In the genomic region with DNA sequence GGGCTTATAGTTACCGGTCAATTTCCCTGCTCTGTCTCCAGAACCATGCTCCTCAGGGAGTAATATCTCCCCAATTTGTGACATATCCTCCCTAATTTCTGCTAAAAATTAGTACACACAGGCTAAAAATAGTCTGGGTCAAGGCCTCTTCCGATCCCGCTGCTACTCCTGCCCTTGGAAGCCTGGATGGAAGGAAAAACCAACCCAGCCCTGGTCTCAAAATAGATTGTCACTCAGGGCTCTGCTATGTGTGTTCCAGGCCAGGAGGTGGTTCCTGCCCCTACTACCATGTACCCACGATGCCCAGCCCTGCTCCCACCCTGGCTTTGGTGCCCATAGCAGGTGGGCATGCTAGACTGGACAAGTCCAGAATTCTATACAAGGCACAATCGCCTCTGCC, we compare ENCODE assay signal across 15 mouse cellular contexts. TPM values are rescaled to one million over a fixed set of nuclear protein-coding genes. Genes with fewer than 3 reads are reported as not detected.
A peak's percentile ranks its signal among the peaks of the same experiment; 100 is the strongest.
DNase-seq lines count a peak whose midpoint lies in the region; ATAC-seq and TF ChIP-seq lines count a peak whose summit lies in the region.
"Had no signal": no experiment of that assay in that cellular context is flagged by ENCODE, and none has a peak within 500 bp of the region (broad histone marks: within the 10 kb centered on the region; RNA-seq: fewer than 3 reads in every experiment).

No protein-coding gene starts in this region.

- no peaks in the 10 kb centered on the region for H3K4me1 ChIP-seq in liver, embryonic 15.5 days (replicated peaks)
- peaks cover 28% of the 10 kb centered on the region for H3K4me1 ChIP-seq in heart, embryonic 13.5 days
- H3K4me1 ChIP-seq: limb, embryonic 15.5 days had no signal

- H3K27me3 ChIP-seq in liver, embryonic 15.5 days, result no peaks in the 10 kb centered on the region
- H3K27me3 ChIP-seq in heart, embryonic 13.5 days (replicated peaks), result 0 out of 2 replicates have a peak, but pooled peaks cover 3% of the 10 kb centered on the region
- H3K27me3 ChIP-seq in myocyte (ENCODE audit: control insufficient read depth, insufficient read depth, insufficient read length), result no peaks in the 10 kb centered on the region
- H3K27me3 ChIP-seq: embryonic facial prominence, embryonic 13.5 days; heart, embryonic 15.5 days; limb, embryonic 15.5 days; Patski had no signal

- peak; percentile 96 for DNase-seq in heart, adult 11 months
- DNase-seq in heart, postnatal 25 days (ENCODE audit: low spot score), result no peak
- no peak for DNase-seq in liver
- no peak for DNase-seq in left cerebral cortex, adult 2 months (ENCODE audit: extremely low spot score in 1 of 2, low spot score in 2 of 2)
- DNase-seq in cerebellum, postnatal 10 days, result no peak
- DNase-seq: cerebellum, adult 9-10 months had no signal

- no peaks in the 10 kb centered on the region for H3K79me2 ChIP-seq in myocyte (ENCODE audit: control insufficient read depth, insufficient read depth)

- intact Hi-C loops in heart, postnatal 25 days (cut with DNase I), result no loop called here
- intact Hi-C loops in left cerebral cortex, adult 2 months (cut with DNase I), result no loop called here

- H3ac ChIP-seq in myocyte (ENCODE audit: control insufficient read depth, insufficient read length), result no peak overlapping the region

- H3K27ac ChIP-seq in liver, embryonic 15.5 days (replicated peaks), result 0 out of 2 replicates have a peak overlapping the region, but pooled peaks have one; percentile 19
- H3K27ac ChIP-seq in heart, embryonic 13.5 days (replicated peaks), result peak overlapping the region; percentile 24; the same call in 1 of the 2 replicates
- no peak overlapping the region; the same call in 1 of the 2 replicates for H3K27ac ChIP-seq in left cerebral cortex, adult 2 months
- H3K27ac ChIP-seq: embryonic facial prominence, embryonic 13.5 days; heart, embryonic 15.5 days; limb, embryonic 15.5 days had no signal

- no peak overlapping the region for H3K4me3 ChIP-seq in liver, embryonic 15.5 days (replicated peaks)
- no peak overlapping the region for H3K4me3 ChIP-seq in heart, embryonic 13.5 days
- H3K4me3 ChIP-seq in myocyte, result no peak overlapping the region
- no peak overlapping the region for H3K4me3 ChIP-seq in left cerebral cortex, adult 2 months
- H3K4me3 ChIP-seq: embryonic facial prominence, embryonic 13.5 days; heart, embryonic 15.5 days; limb, embryonic 15.5 days had no signal

- H3K9me3 ChIP-seq in liver, embryonic 15.5 days (replicated peaks), result no peaks in the 10 kb centered on the region
- H3K9me3 ChIP-seq in heart, embryonic 13.5 days, result no peaks in the 10 kb centered on the region
- H3K9me3 ChIP-seq: embryonic facial prominence, embryonic 13.5 days; heart, embryonic 15.5 days; limb, embryonic 15.5 days had no signal

- no peak for TF ChIP-seq CTCF in left cerebral cortex, adult 2 months (IDR thresholded peaks at IDR 0.05)

- no peaks in the 10 kb centered on the region for H3K36me3 ChIP-seq in liver, embryonic 15.5 days (replicated peaks)
- H3K36me3 ChIP-seq in heart, embryonic 13.5 days, result no peaks in the 10 kb centered on the region
- no peaks in the 10 kb centered on the region for H3K36me3 ChIP-seq in myocyte (ENCODE audit: control insufficient read depth, insufficient read depth)
- H3K36me3 ChIP-seq: embryonic facial prominence, embryonic 13.5 days; heart, embryonic 15.5 days; limb, embryonic 15.5 days had no signal

- WGBS in liver, embryonic 15.5 days (ENCODE audit: insufficient replicate concordance), result 62% methylated on average over 5 of the region's 5 CpGs
- WGBS in heart, embryonic 13.5 days, result 51% methylated on average over 5 of the region's 5 CpGs

- H3K4me2 ChIP-seq in liver, embryonic 15.5 days, result no peak overlapping the region
- no peak overlapping the region for H3K4me2 ChIP-seq in heart, embryonic 13.5 days
- peak overlapping the region; percentile 24 for H3K4me2 ChIP-seq in myocyte (ENCODE audit: low read depth)
- H3K4me2 ChIP-seq: embryonic facial prominence, embryonic 13.5 days; heart, embryonic 15.5 days; limb, embryonic 15.5 days had no signal

- no peak for TF ChIP-seq POLR2A in myocyte (IDR thresholded peaks at IDR 0.05; ENCODE audit: insufficient read length, low read depth)

- H3K9ac ChIP-seq in liver, embryonic 15.5 days, result no peak overlapping the region
- H3K9ac ChIP-seq in heart, embryonic 13.5 days, result no peak overlapping the region
- H3K9ac ChIP-seq: embryonic facial prominence, embryonic 13.5 days; heart, embryonic 15.5 days; limb, embryonic 15.5 days had no signal

- ATAC-seq in liver, embryonic 15.5 days (ENCODE audit: insufficient read depth), result no peak
- no peak for ATAC-seq in heart, embryonic 13.5 days (ENCODE audit: extremely low read depth, insufficient number of reproducible peaks, low FRiP score, low TSS enrichment)
- ATAC-seq: forebrain, embryonic 16.5 days; intestine, embryonic 16.5 days; Patski had no signal

TF ChIP-seq in myocyte, 11 proteins besides CTCF, POLR2A, EP300 and RAD21:
- TF ChIP-seq SRF (IDR thresholded peaks at IDR 0.05; ENCODE audit: control insufficient read depth, insufficient read length, low read depth) (no peak), MYOG (IDR thresholded peaks at IDR 0.05; ENCODE audit: control insufficient read depth in 1 of 3, insufficient read depth in 1 of 3, insufficient read length in 2 of 3, low read depth in 2 of 3) (peak in 2 of 3 experiments; percentile 22 to 82), CEBPB (IDR thresholded peaks at IDR 0.05; ENCODE audit: insufficient read depth, poor library complexity, severe bottlenecking) (no peak), POLR2AphosphoS2 (IDR thresholded peaks at IDR 0.05; ENCODE audit: insufficient read length, low read depth) (no peak), USF1 (IDR thresholded peaks at IDR 0.05; ENCODE audit: low read depth) (no peak), MYOD1 (IDR thresholded peaks at IDR 0.05; ENCODE audit: control insufficient read depth in 1 of 3, insufficient read length in 2 of 3, low read depth in 2 of 3) (peak in 2 of 3 experiments; percentile 52 to 89), REST (IDR thresholded peaks at IDR 0.05; ENCODE audit: insufficient read depth, insufficient read length) (no peak), E2F4 (IDR thresholded peaks at IDR 0.05; ENCODE audit: insufficient read depth) (no peak), TCF3 (IDR thresholded peaks at IDR 0.05; ENCODE audit: insufficient read length, low read depth) (no peak), TCF12 (IDR thresholded peaks at IDR 0.05; ENCODE audit: insufficient read depth, poor library complexity, severe bottlenecking) (no peak), MAX (IDR thresholded peaks at IDR 0.05; ENCODE audit: low read depth) (no peak)

RNA-seq across cellular contexts. Expression of a gene that starts 17.2 kb away (rescaled TPM):
- total RNA-seq in heart, postnatal 25 days (2021), result 1 to 10 TPM; 3.5 to 5.1 TPM
- polyA plus RNA-seq in liver, embryonic 15.5 days (2015; fragmentation: Nextera tagmentation; extraction: Ambion mirVana), result 2.4 and 2.7 TPM in 2 replicates
- 5.2 and 6.1 TPM in 2 replicates for polyA plus RNA-seq in heart, embryonic 13.5 days (2015; fragmentation: Nextera tagmentation; extraction: Ambion mirVana)
- polyA plus RNA-seq in myocyte (2012; fragmentation: generic; extraction: Trizol), result 20.4 TPM
- total RNA-seq in left cerebral cortex, adult 2 months (2021), result 10 to 100 TPM; 19.9 to 26.1 TPM

RNA-seq across cellular contexts. Expression of a gene that starts 51.7 kb away (rescaled TPM):
- total RNA-seq in heart, postnatal 25 days (2021), result 10 to 100 TPM; 11.2 to 12.4 TPM
- polyA plus RNA-seq in liver, embryonic 15.5 days (2015; fragmentation: Nextera tagmentation; extraction: Ambion mirVana), result 15.3 and 16.8 TPM in 2 replicates
- 21.6 and 22.9 TPM in 2 replicates for polyA plus RNA-seq in heart, embryonic 13.5 days (2015; fragmentation: Nextera tagmentation; extraction: Ambion mirVana)
- polyA plus RNA-seq in myocyte (2012; fragmentation: generic; extraction: Trizol), result 7.4 TPM
- 10 to 100 TPM; 28.1 to 32.9 TPM for total RNA-seq in left cerebral cortex, adult 2 months (2021)

RNA-seq across cellular contexts. Expression of a gene that starts 51.8 kb away (rescaled TPM):
- total RNA-seq in heart, postnatal 25 days (2021), result 10 to 100 TPM; 18.4 to 20.5 TPM
- polyA plus RNA-seq in liver, embryonic 15.5 days (2015; fragmentation: Nextera tagmentation; extraction: Ambion mirVana), result 24.9 and 27.5 TPM in 2 replicates
- polyA plus RNA-seq in heart, embryonic 13.5 days (2015; fragmentation: Nextera tagmentation; extraction: Ambion mirVana), result 32.4 and 33.1 TPM in 2 replicates
- polyA plus RNA-seq in myocyte (2012; fragmentation: generic; extraction: Trizol), result 24.2 TPM
- 10 to 100 TPM; 34.8 to 38.3 TPM for total RNA-seq in left cerebral cortex, adult 2 months (2021)
